Mouse (Mus musculus): Measurements from ENCODE around the gene Aldh3b1. TPM values are rescaled to one million over a fixed set of nuclear protein-coding genes. Genes with fewer than 3 reads are reported as not detected.
A peak's percentile ranks its signal among the peaks of the same experiment; 100 is the strongest.
"Not testable (repeated sequence)": the region's sequence is repeated elsewhere in the genome, so short reads cannot be mapped to it uniquely, and the experiment has no call there.

Gene Aldh3b1
- total RNA-seq (2021): 1 to 10 TPM; 3.5 to 4.4 TPM

GRCm38 (mm10) chr19:3929211-3929941 is at the start of gene Aldh3b1:
TSS of gene Aldh3b1 (minus strand) at chr19:3929808.
- peak in 1 of 2 experiments; percentile 62 for DNase-seq (ENCODE audit: extremely low spot score in 1 of 2, low spot score in 1 of 2)

- DNase-seq (ENCODE audit: extremely low spot score in 1 of 2, low spot score in 1 of 2): no peak
These were observed 46.3 kb upstream of the Aldh3b1 start for GRCm38 (mm10) chr19:3975866-3976265.

GRCm38 (mm10) chr19:3974608-3975007 is 45.0 kb upstream of the Aldh3b1 start:
- not testable (repeated sequence) for DNase-seq (ENCODE audit: extremely low spot score in 1 of 2, low spot score in 1 of 2)

- DNase-seq (ENCODE audit: extremely low spot score in 1 of 2, low spot score in 1 of 2): no peak
These were observed 42.6 kb upstream of the Aldh3b1 start, which contains the start of gene Aldh3b2 for GRCm38 (mm10) chr19:3972229-3972628. TSS of gene Aldh3b2 (plus strand) at chr19:3972328.

- DNase-seq (ENCODE audit: extremely low spot score in 1 of 2, low spot score in 1 of 2): no peak
These were observed 37.6 kb upstream of the Aldh3b1 start for GRCm38 (mm10) chr19:3967258-3967657.

GRCm38 (mm10) chr19:3966330-3967075 is 36.9 kb upstream of the Aldh3b1 start:
- DNase-seq (ENCODE audit: extremely low spot score in 1 of 2, low spot score in 1 of 2): no peak

GRCm38 (mm10) chr19:3964030-3964429 is 34.4 kb upstream of the Aldh3b1 start:
- DNase-seq (ENCODE audit: extremely low spot score in 1 of 2, low spot score in 1 of 2): no peak

GRCm38 (mm10) chr19:3962469-3962868 is 32.9 kb upstream of the Aldh3b1 start:
- no peak for DNase-seq (ENCODE audit: extremely low spot score in 1 of 2, low spot score in 1 of 2)

GRCm38 (mm10) chr19:3961805-3962204 is 32.2 kb upstream of the Aldh3b1 start:
- not testable (repeated sequence) for DNase-seq (ENCODE audit: extremely low spot score in 1 of 2, low spot score in 1 of 2)

GRCm38 (mm10) chr19:3960211-3960610 is 30.6 kb upstream of the Aldh3b1 start:
- no peak for DNase-seq (ENCODE audit: extremely low spot score in 1 of 2, low spot score in 1 of 2)

GRCm38 (mm10) chr19:3959030-3959429 is 29.4 kb upstream of the Aldh3b1 start:
- DNase-seq (ENCODE audit: extremely low spot score in 1 of 2, low spot score in 1 of 2): no peak

GRCm38 (mm10) chr19:3958470-3958869 is 28.9 kb upstream of the Aldh3b1 start, which contains the start of gene Aldh3b3:
TSS of gene Aldh3b3 (plus strand) at chr19:3958645.
- DNase-seq (ENCODE audit: extremely low spot score in 1 of 2, low spot score in 1 of 2): no peak

GRCm38 (mm10) chr19:3957296-3958036 is 27.9 kb upstream of the Aldh3b1 start:
- DNase-seq (ENCODE audit: extremely low spot score in 1 of 2, low spot score in 1 of 2): not testable (repeated sequence)

- no peak for DNase-seq (ENCODE audit: extremely low spot score in 1 of 2, low spot score in 1 of 2)
These were observed 26.2 kb upstream of the Aldh3b1 start for GRCm38 (mm10) chr19:3955804-3956203.

- no peak for DNase-seq (ENCODE audit: extremely low spot score in 1 of 2, low spot score in 1 of 2)
These were observed 25.4 kb upstream of the Aldh3b1 start for GRCm38 (mm10) chr19:3955033-3955432.

GRCm38 (mm10) chr19:3952099-3952498 is 22.5 kb upstream of the Aldh3b1 start:
- DNase-seq (ENCODE audit: extremely low spot score in 1 of 2, low spot score in 1 of 2): no peak

GRCm38 (mm10) chr19:3951461-3951860 is 21.9 kb upstream of the Aldh3b1 start:
- no peak for DNase-seq (ENCODE audit: extremely low spot score in 1 of 2, low spot score in 1 of 2)

GRCm38 (mm10) chr19:3950331-3950730 is 20.7 kb upstream of the Aldh3b1 start:
- DNase-seq (ENCODE audit: extremely low spot score in 1 of 2, low spot score in 1 of 2): no peak

GRCm38 (mm10) chr19:3948546-3948945 is 18.9 kb upstream of the Aldh3b1 start:
- DNase-seq (ENCODE audit: extremely low spot score in 1 of 2, low spot score in 1 of 2): no peak

GRCm38 (mm10) chr19:3947813-3948212 is 18.2 kb upstream of the Aldh3b1 start:
- no peak for DNase-seq (ENCODE audit: extremely low spot score in 1 of 2, low spot score in 1 of 2)

GRCm38 (mm10) chr19:3946715-3947114 is 17.1 kb upstream of the Aldh3b1 start:
- DNase-seq (ENCODE audit: extremely low spot score in 1 of 2, low spot score in 1 of 2): peak; percentile 59 to 85
